Mouse (Mus musculus) small intestine, adult 2 months (tissue): ENCODE measurements at regions not wholly inside any gene's neighbourhood (a gene's known extent, or its start where the extent isn't known, plus 50 kb on each side); places are given as distances from the start of the nearest gene placed in this dataset.

ENCODE experiments used
- CTCF ChIP-seq: fragments of 200-500 bp; IDR thresholded peaks from 2 replicates; pipeline ENCODE4 v1.5.1; 2012; ENCODE audit warnings: low read depth, mild to moderate bottlenecking, control low read depth, inconsistent platforms, low read length, moderate library complexity, mixed read lengths; ENCODE audit not compliant: insufficient replicate concordance, insufficient read length; ENCODE audit errors: extremely low read depth
- POLR2A ChIP-seq: fragments of 200-500 bp; IDR thresholded peaks from 2 replicates; pipeline ENCODE4 v1.6.1; 2012; ENCODE audit warnings: low read depth, mild to moderate bottlenecking, control low read depth, inconsistent platforms, low read length, moderate library complexity

DNA sequence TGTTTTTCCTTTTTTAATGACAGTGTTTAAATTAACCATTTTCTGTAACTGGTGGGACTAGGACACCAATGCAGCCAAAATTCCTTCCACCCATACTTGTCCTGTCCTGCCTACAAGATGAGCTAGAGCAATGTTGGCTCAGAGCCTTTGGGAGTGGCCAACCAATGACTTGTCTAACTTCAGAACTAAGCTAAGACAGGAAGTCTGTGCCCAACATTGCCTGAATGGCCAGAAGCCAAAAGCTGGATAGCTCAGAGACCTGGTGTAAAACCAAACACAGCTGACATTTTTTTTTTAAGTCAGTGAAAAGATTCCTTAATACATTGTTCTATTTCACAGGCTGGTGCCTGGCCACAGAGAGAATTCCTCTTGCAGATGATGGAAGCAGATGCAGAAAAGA, 1433.5 kb upstream of the 1700008P02Rik start:
- TF ChIP-seq CTCF (no peak), POLR2A (no peak)
